Mouse (Mus musculus): Measurements from ENCODE around the gene Tomt. TPM values are rescaled to one million over a fixed set of nuclear protein-coding genes. Genes with fewer than 3 reads are reported as not detected.

Tomt gene
- total and polyA plus RNA-seq, 2 experiments from 2014 or later = 0.12 TPM; not detected in 1

DNA sequence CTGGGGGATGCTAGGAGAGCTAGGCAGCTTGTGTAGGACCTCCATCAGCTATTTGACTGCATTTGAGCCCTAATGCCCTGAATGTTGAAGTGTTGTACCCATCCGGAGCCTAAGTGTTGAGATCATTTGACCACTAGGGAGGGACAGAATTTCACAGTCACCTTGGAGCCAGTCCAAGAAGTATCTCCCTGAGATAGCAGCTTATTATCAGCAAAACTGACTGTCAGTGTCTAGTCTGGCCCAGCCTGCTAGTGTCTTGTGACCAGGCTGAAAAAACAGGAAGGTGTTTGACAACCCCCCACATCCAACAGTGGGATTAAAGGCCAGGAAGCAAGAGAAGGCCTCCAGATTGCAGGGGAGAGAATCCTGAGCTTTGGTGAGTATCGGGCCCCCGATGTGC is 34.9 kb downstream of the Tomt start:
- Histone ChIP-seq H3K4me3 (ENCODE audit: low read depth, low read length) (no peak overlapping the region), H3K27me3 (ENCODE audit: control insufficient read depth, insufficient read depth, low read length) (no peaks in the 10 kb centered on the region), H3K36me3 (replicated peaks; ENCODE audit: control insufficient read depth, insufficient read depth, low read length) (no peaks in the 10 kb centered on the region), H3K9ac (replicated peaks; ENCODE audit: low read depth, low read length) (no peak overlapping the region), H3K4me2 (ENCODE audit: low read depth, low read length) (no peak overlapping the region), H3K4me1 (ENCODE audit: control insufficient read depth, insufficient read depth) (0 out of 2 replicates have a peak, but pooled peaks cover 14% of the 10 kb centered on the region), H3K9me3 (replicated peaks; ENCODE audit: control insufficient read depth, low read length) (no peaks in the 10 kb centered on the region), H3K27ac (ENCODE audit: low read depth) (peak overlapping the region; percentile 41)
- WGBS = 27% methylated on average over 3 of the region's 3 CpGs
- ATAC-seq (ENCODE audit: insufficient read depth, low read depth) = no peak
- TF ChIP-seq CTCF (IDR thresholded peaks at IDR 0.05; ENCODE audit: low read depth) (no peak; the same call in 1 of the 2 replicates), EP300 (IDR thresholded peaks at IDR 0.05; ENCODE audit: low read depth) (0 out of 2 replicates have a peak, but pooled peaks have one; percentile 26)
- DNase-seq (ENCODE audit: low spot score) = no peak

DNA sequence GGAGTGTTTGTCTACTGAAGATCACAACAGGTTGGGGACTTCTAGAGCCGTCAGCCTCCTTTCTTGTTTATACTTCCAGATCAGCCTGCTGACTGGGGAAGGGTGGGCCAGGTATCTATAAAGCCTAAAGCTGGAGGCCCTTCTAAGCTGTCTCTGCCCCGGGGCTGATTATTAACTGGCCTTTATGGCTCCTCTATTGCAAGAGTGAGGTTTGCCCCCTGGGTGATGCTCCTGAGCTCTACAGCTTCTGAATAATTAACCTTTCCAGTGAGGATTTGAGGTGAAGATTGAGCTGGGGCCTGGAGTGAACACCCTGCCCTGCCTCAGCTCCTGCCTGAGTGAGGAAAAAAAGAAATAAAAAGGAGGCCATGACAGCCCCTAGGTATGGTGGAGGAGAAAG is 35.5 kb downstream of the Tomt start, which contains the start of gene Folr1:
Gene Folr1, minus strand, starts transcription at position 160 of the 400 bp plus-strand sequence.
- H3K27ac ChIP-seq (ENCODE audit: low read depth) = peak within 1 kb of the TSS; percentile 41
- no peak within 1 kb of the TSS for H3K4me2 ChIP-seq (ENCODE audit: low read depth, low read length)
- no peaks in the 10 kb centered on the region for H3K9me3 ChIP-seq (replicated peaks; ENCODE audit: control insufficient read depth, low read length)
- no peaks in the 10 kb centered on the region for H3K36me3 ChIP-seq (replicated peaks; ENCODE audit: control insufficient read depth, insufficient read depth, low read length)
- H3K4me1 ChIP-seq (ENCODE audit: control insufficient read depth, insufficient read depth) = 0 out of 2 replicates have a peak, but pooled peaks cover 14% of the 10 kb centered on the region
- H3K4me3 ChIP-seq (ENCODE audit: low read depth, low read length) = no peak within 1 kb of the TSS
- ATAC-seq (ENCODE audit: insufficient read depth, low read depth) (no peak), DNase-seq (ENCODE audit: low spot score) (no peak)
- TF ChIP-seq EP300 (IDR thresholded peaks at IDR 0.05; ENCODE audit: low read depth) (no peak), CTCF (IDR thresholded peaks at IDR 0.05; ENCODE audit: low read depth) (no peak)
- no peak within 1 kb of the TSS for H3K9ac ChIP-seq (replicated peaks; ENCODE audit: low read depth, low read length)
- no peaks in the 10 kb centered on the region for H3K27me3 ChIP-seq (ENCODE audit: control insufficient read depth, insufficient read depth, low read length)
- 76% methylated on average over 2 of the region's 2 CpGs for WGBS

DNA sequence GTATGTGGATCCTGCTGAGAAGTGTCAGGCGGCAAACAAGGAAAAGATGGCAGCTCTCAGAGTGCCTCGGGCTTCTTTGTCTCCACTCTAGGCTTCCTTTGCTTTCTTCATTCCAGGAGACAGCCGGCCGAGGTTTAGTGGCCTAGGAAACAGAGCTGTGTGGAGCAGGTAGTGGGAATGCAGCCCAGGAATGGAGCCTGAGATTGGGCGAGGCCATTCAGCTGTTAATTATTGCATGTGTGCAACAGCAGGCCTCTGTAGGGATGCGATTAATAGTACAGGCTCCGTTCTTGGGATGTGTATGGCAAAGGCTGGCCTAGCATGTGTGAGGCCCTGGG is 37.0 kb downstream of the Tomt start:
- Histone ChIP-seq H3K9ac (replicated peaks; ENCODE audit: low read depth, low read length) (no peak overlapping the region), H3K4me2 (ENCODE audit: low read depth, low read length) (no peak overlapping the region), H3K9me3 (replicated peaks; ENCODE audit: control insufficient read depth, low read length) (no peaks in the 10 kb centered on the region), H3K36me3 (replicated peaks; ENCODE audit: control insufficient read depth, insufficient read depth, low read length) (no peaks in the 10 kb centered on the region), H3K4me3 (ENCODE audit: low read depth, low read length) (no peak overlapping the region), H3K27ac (ENCODE audit: low read depth) (no peak overlapping the region), H3K27me3 (ENCODE audit: control insufficient read depth, insufficient read depth, low read length) (no peaks in the 10 kb centered on the region), H3K4me1 (ENCODE audit: control insufficient read depth, insufficient read depth) (0 out of 2 replicates have a peak, but pooled peaks cover 14% of the 10 kb centered on the region)
- DNase-seq (ENCODE audit: low spot score) (no peak), ATAC-seq (ENCODE audit: insufficient read depth, low read depth) (no peak)
- TF ChIP-seq EP300 (IDR thresholded peaks at IDR 0.05; ENCODE audit: low read depth) (no peak), CTCF (IDR thresholded peaks at IDR 0.05; ENCODE audit: low read depth) (no peak)
- 77% methylated on average over 7 of the region's 7 CpGs for WGBS

- H3K4me1 ChIP-seq (ENCODE audit: control insufficient read depth, insufficient read depth) = 0 out of 2 replicates have a peak, but pooled peaks cover 14% of the 10 kb centered on the region
- no peak overlapping the region for H3K4me2 ChIP-seq (ENCODE audit: low read depth, low read length)
- TF ChIP-seq EP300 (IDR thresholded peaks at IDR 0.05; ENCODE audit: low read depth) (no peak), CTCF (IDR thresholded peaks at IDR 0.05; ENCODE audit: low read depth) (no peak)
- no peak overlapping the region for H3K9ac ChIP-seq (replicated peaks; ENCODE audit: low read depth, low read length)
- ATAC-seq (ENCODE audit: insufficient read depth, low read depth) (no peak), DNase-seq (ENCODE audit: low spot score) (no peak)
- H3K27ac ChIP-seq (ENCODE audit: low read depth) = 0 out of 2 replicates have a peak overlapping the region, but pooled peaks have one; percentile 6
- no peaks in the 10 kb centered on the region for H3K27me3 ChIP-seq (ENCODE audit: control insufficient read depth, insufficient read depth, low read length)
- 49% methylated on average over 13 of the region's 13 CpGs for WGBS
- H3K9me3 ChIP-seq (replicated peaks; ENCODE audit: control insufficient read depth, low read length) = no peaks in the 10 kb centered on the region
- no peaks in the 10 kb centered on the region for H3K36me3 ChIP-seq (replicated peaks; ENCODE audit: control insufficient read depth, insufficient read depth, low read length)
- no peak overlapping the region for H3K4me3 ChIP-seq (ENCODE audit: low read depth, low read length)
Observed at GRCm38 (mm10) chr7:101868241-101869162, 37.7 kb downstream of the Tomt start.

GRCm38 (mm10) chr7:101867482-101867881 is 38.7 kb downstream of the Tomt start:
- 0 out of 2 replicates have a peak, but pooled peaks cover 14% of the 10 kb centered on the region for H3K4me1 ChIP-seq (ENCODE audit: control insufficient read depth, insufficient read depth)
- no peaks in the 10 kb centered on the region for H3K9me3 ChIP-seq (replicated peaks; ENCODE audit: control insufficient read depth, low read length)
- no peak overlapping the region for H3K4me2 ChIP-seq (ENCODE audit: low read depth, low read length)
- H3K36me3 ChIP-seq (replicated peaks; ENCODE audit: control insufficient read depth, insufficient read depth, low read length) = no peaks in the 10 kb centered on the region
- TF ChIP-seq EP300 (IDR thresholded peaks at IDR 0.05; ENCODE audit: low read depth) (no peak), CTCF (IDR thresholded peaks at IDR 0.05; ENCODE audit: low read depth) (no peak)
- H3K9ac ChIP-seq (replicated peaks; ENCODE audit: low read depth, low read length) = no peak overlapping the region
- H3K27ac ChIP-seq (ENCODE audit: low read depth) = no peak overlapping the region
- H3K4me3 ChIP-seq (ENCODE audit: low read depth, low read length) = no peak overlapping the region
- DNase-seq (ENCODE audit: low spot score) (no peak), ATAC-seq (ENCODE audit: insufficient read depth, low read depth) (no peak)
- no peaks in the 10 kb centered on the region for H3K27me3 ChIP-seq (ENCODE audit: control insufficient read depth, insufficient read depth, low read length)
- 90% methylated on average over 4 of the region's 4 CpGs for WGBS

Measured in heart, postnatal 0 days (tissue).